Mouse (Mus musculus) E14TG2a.4 (cell line): ENCODE results near the gene E130218I03Rik.

Experiments
- CTCF ChIP-seq: conservative IDR thresholded peaks from 2 replicates; pipeline ENCODE4 v1.5.1; 2014; ENCODE audit warnings: low read length
- NANOG ChIP-seq: IDR thresholded peaks from 2 replicates; pipeline ENCODE4 v1.6.1; 2014; ENCODE audit warnings: borderline replicate concordance, low read length, mixed read lengths

GRCm38 (mm10) chr4:134265860-134266585, 22.6 kb downstream of the E130218I03Rik start:
- TF ChIP-seq CTCF, result no peak
- TF ChIP-seq NANOG, result no peak
